Mouse (Mus musculus) heart, embryonic 11.5 days (tissue): ENCODE measurements around the gene Polr2h. TPM values are rescaled to one million over a fixed set of nuclear protein-coding genes. Genes with fewer than 3 reads are reported as not detected.

Source experiments
- ATAC-seq: fragments of 200-750 bp; cut with Nextera tagmentation; replicated peaks from 2 replicates; pipeline ENCODE4 v1.8.0; 2017; ENCODE audit warnings: moderate library complexity; ENCODE audit not compliant: insufficient number of reproducible peaks, low FRiP score, low TSS enrichment
- H3K27ac ChIP-seq: fragments of 300-500 bp; sonication (generic); 2 replicates; pipeline ENCODE4 v1.5.1; 2014; ENCODE audit warnings: mild to moderate bottlenecking, low read depth, low read length
- H3K27me3 ChIP-seq: fragments of 300-500 bp; sonication (generic); 2 replicates; pipeline ENCODE4 v1.6.1; 2014; ENCODE audit warnings: mild to moderate bottlenecking, low read length, mixed read lengths; ENCODE audit not compliant: control insufficient read depth, insufficient read depth
- H3K36me3 ChIP-seq: fragments of 300-500 bp; sonication (generic); 2 replicates; pipeline ENCODE4 v1.6.1; 2014; ENCODE audit warnings: mild to moderate bottlenecking, low read length, moderate library complexity, mixed read lengths; ENCODE audit not compliant: control insufficient read depth, insufficient read depth
- H3K4me1 ChIP-seq: fragments of 300-500 bp; sonication (generic); 2 replicates; pipeline ENCODE4 v1.6.1; 2014; ENCODE audit warnings: low read length; ENCODE audit not compliant: control insufficient read depth, insufficient read depth
- H3K4me2 ChIP-seq: fragments of 300-500 bp; sonication (generic); 2 replicates; pipeline ENCODE4 v1.6.1; 2014; ENCODE audit warnings: mild to moderate bottlenecking, moderate library complexity
- H3K4me3 ChIP-seq: fragments of 300-500 bp; sonication (generic); 2 replicates; pipeline ENCODE4 v1.5.1; 2014; ENCODE audit warnings: low read depth, low read length
- H3K9ac ChIP-seq: fragments of 300-500 bp; sonication (generic); 2 replicates; pipeline ENCODE4 v1.6.1; 2014; ENCODE audit warnings: mild to moderate bottlenecking, low read depth, low read length, moderate library complexity
- H3K9me3 ChIP-seq: fragments of 300-500 bp; sonication (generic); replicated peaks from 2 replicates; pipeline ENCODE4 v1.6.1; 2016; ENCODE audit warnings: low read length; ENCODE audit not compliant: control insufficient read depth
- WGBS: fragments of 180-500 bp; shearing (Covaris S2); extraction: QIAGEN DNeasy Blood & Tissue Kit; methylation state at CpG from one replicate; pipeline ENCODE4 v1.1.7; 2014; ENCODE audit not compliant: insufficient replicate concordance; 5-methylcytosine and 5-hydroxymethylcytosine counted together
- polyA plus RNA-seq: library from polyadenylated mRNA; unstranded; fragments of >200 nt; fragmentation: Nextera tagmentation; extraction: Ambion mirVana; gene quantifications from 2 replicates; pipeline ENCODE4 v1.2.1, GENCODE M21; 2014

The Polr2h gene
- polyA plus RNA-seq, 1 experiment from 2014 or later = 65.9 TPM

- H3K9me3 ChIP-seq = no peaks in the 10 kb centered on the region
- peaks cover 5% of the 10 kb centered on the region for H3K36me3 ChIP-seq
- peaks cover 17% of the 10 kb centered on the region; the same call in 1 of the 2 replicates for H3K27me3 ChIP-seq
- peaks cover 15% of the 10 kb centered on the region; the same call in 1 of the 2 replicates for H3K4me1 ChIP-seq
- WGBS = 3% methylated on average over 46 of the region's 46 CpGs
- ATAC-seq = peak; percentile 51
- no peak overlapping the region for H3K27ac ChIP-seq
- peak overlapping the region; percentile 34 for H3K4me3 ChIP-seq
- H3K9ac ChIP-seq = peak overlapping the region; percentile 59
- H3K4me2 ChIP-seq = peak overlapping the region; percentile 65
Measured at GRCm38 (mm10) chr16:20695622-20696323, 21.7 kb upstream of the Polr2h start.

GRCm38 (mm10) chr16:20699266-20699665 lies 18.2 kb upstream of the Polr2h start:
- Histone ChIP-seq H3K4me2 (no peak overlapping the region), H3K9ac (no peak overlapping the region), H3K27ac (no peak overlapping the region), H3K4me1 (peaks cover 21% of the 10 kb centered on the region), H3K9me3 (no peaks in the 10 kb centered on the region), H3K4me3 (no peak overlapping the region), H3K27me3 (peaks cover 17% of the 10 kb centered on the region; the same call in 1 of the 2 replicates), H3K36me3 (no peaks in the 10 kb centered on the region)
- 66% methylated on average over 5 of the region's 5 CpGs for WGBS
- no peak for ATAC-seq

- Histone ChIP-seq H3K9me3 (no peaks in the 10 kb centered on the region), H3K9ac (no peak overlapping the region), H3K4me2 (no peak overlapping the region), H3K27me3 (peaks cover 12% of the 10 kb centered on the region; the same call in 1 of the 2 replicates), H3K36me3 (no peaks in the 10 kb centered on the region), H3K27ac (no peak overlapping the region), H3K4me3 (no peak overlapping the region), H3K4me1 (peaks cover 21% of the 10 kb centered on the region)
- no peak for ATAC-seq
- 47% methylated on average over 5 of the region's 5 CpGs for WGBS
Measured at GRCm38 (mm10) chr16:20700036-20700435, 17.4 kb upstream of the Polr2h start.

- no peaks in the 10 kb centered on the region for H3K9me3 ChIP-seq
- WGBS = 56% methylated on average over 7 of the region's 7 CpGs
- H3K27ac ChIP-seq = no peak overlapping the region
- no peaks in the 10 kb centered on the region for H3K36me3 ChIP-seq
- H3K27me3 ChIP-seq = peaks cover 5% of the 10 kb centered on the region; the same call in 1 of the 2 replicates
- no peak for ATAC-seq
- H3K9ac ChIP-seq = no peak overlapping the region
- H3K4me2 ChIP-seq = no peak overlapping the region
- H3K4me3 ChIP-seq = no peak overlapping the region
- H3K4me1 ChIP-seq = peaks cover 15% of the 10 kb centered on the region
Measured at GRCm38 (mm10) chr16:20701316-20701715, 16.1 kb upstream of the Polr2h start.

DNA sequence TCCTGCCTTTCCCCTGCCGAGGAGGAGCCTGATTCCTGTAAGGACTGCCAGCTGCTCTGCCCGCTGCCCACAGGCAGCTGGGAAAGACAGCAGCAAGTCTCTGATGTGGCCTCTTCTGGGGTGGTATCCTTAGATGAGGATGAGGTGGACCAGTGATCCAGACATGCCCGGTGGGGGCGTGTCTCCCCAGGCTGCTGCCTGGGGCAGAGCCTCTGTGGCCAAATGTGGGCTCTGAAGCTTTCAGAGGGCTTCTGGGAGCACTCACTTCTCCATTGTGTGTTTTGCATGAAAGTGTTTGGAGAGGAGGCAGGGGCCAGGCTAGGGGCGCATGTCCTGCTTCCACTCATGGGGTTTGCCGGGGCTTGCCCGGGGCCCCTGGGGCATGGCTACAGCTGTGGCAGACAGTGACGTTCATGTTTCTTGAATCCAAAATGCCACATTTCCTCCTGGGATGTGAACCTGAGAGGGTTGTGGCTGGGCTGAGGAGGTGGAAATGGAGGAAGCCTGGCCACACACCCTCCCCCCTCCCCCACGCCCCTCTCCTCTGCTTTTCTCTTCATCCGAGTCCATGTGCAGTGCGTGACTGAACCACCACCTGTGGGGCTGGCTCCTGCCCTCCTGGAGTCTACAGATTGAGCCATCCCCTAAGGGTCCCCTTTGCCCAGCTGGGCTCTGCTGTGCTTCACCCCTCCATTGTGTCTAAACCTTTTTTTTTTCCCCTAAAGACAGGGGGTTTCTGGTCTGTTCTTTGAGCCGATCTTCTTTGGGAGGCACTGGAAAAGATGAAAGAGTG lies 15.5 kb upstream of the Polr2h start:
- Histone ChIP-seq H3K4me2 (peak overlapping the region; percentile 19), H3K4me3 (no peak overlapping the region), H3K36me3 (peaks cover 3% of the 10 kb centered on the region; the same call in 1 of the 2 replicates), H3K9ac (no peak overlapping the region), H3K27ac (no peak overlapping the region), H3K9me3 (no peaks in the 10 kb centered on the region), H3K4me1 (peaks cover 15% of the 10 kb centered on the region), H3K27me3 (0 out of 2 replicates have a peak, but pooled peaks cover 2% of the 10 kb centered on the region)
- 0 out of 2 replicates have a peak, but pooled peaks have one; percentile 20 for ATAC-seq
- 37% methylated on average over 12 of the region's 12 CpGs for WGBS

- Histone ChIP-seq H3K9me3 (no peaks in the 10 kb centered on the region), H3K4me3 (no peak overlapping the region), H3K9ac (no peak overlapping the region), H3K4me1 (peaks cover 15% of the 10 kb centered on the region), H3K27me3 (0 out of 2 replicates have a peak, but pooled peaks cover 2% of the 10 kb centered on the region), H3K4me2 (peak overlapping the region; percentile 34), H3K27ac (no peak overlapping the region), H3K36me3 (peaks cover 4% of the 10 kb centered on the region; the same call in 1 of the 2 replicates)
- ATAC-seq = peak; percentile 58; the same call in 1 of the 2 replicates
- 5% methylated on average over 8 of the region's 8 CpGs for WGBS
Measured at GRCm38 (mm10) chr16:20702522-20702893, 15.0 kb upstream of the Polr2h start.

DNA sequence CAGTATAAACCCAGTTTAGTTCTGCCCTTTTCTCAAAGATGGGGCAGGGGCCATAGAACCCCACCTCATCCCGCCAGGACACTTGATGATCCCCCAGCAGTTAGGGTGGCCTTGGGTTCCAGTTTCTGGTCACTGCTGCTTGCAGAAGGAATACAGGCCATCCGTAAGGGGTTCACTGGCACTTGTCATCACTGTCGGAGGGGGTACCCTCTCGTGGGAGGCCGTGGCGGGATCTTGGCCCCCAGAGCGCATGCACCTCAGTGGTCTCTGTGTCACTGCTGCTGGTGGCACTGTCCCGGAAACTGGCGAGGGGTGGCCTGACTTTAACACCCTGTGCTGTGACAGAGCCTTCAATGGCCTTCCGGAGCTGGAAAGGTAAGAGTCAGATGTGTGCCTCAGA lies 14.4 kb upstream of the Polr2h start:
- 0 out of 2 replicates have a peak, but pooled peaks cover 2% of the 10 kb centered on the region for H3K27me3 ChIP-seq
- H3K4me2 ChIP-seq = no peak overlapping the region
- no peak overlapping the region for H3K27ac ChIP-seq
- WGBS = 93% methylated on average over 10 of the region's 10 CpGs
- no peak for ATAC-seq
- peaks cover 4% of the 10 kb centered on the region; the same call in 1 of the 2 replicates for H3K36me3 ChIP-seq
- H3K4me3 ChIP-seq = no peak overlapping the region
- H3K9ac ChIP-seq = no peak overlapping the region
- peaks cover 15% of the 10 kb centered on the region for H3K4me1 ChIP-seq
- H3K9me3 ChIP-seq = no peaks in the 10 kb centered on the region

DNA sequence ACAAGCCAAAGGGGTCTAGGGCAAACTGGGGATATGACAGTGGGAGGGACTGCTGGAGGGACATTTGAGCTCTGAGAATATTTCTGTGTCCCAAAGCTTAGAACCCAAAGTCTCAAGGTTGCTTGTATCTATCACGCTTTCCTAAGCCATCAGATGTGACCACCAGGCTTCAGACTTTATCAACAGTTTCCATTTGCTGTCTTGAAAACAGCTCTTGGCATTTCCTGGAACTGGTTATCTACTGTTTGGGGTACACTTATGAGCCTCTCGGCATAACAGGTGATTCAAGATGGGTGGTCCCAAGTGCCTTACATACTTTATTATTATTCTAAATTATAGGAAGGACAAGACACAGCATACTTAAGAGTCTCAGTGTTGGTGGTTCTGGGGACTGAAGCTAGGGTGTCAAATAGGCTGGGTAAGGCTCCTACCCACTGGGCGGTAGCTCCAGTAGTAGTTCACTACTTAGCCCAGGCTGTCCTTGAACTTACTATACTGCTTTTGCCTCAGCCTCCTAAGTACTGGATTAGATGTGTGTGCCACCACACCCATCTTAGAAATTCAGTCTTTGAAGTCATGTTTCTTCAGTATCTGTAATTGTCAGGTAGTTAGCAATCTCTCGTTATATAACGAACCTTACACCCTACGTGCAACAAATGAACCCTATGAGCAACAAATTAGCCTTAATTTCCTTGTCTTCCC lies 13.6 kb upstream of the Polr2h start:
- Histone ChIP-seq H3K4me1 (peaks cover 15% of the 10 kb centered on the region), H3K4me2 (no peak overlapping the region), H3K9me3 (no peaks in the 10 kb centered on the region), H3K36me3 (peaks cover 4% of the 10 kb centered on the region; the same call in 1 of the 2 replicates), H3K27ac (no peak overlapping the region), H3K4me3 (no peak overlapping the region), H3K9ac (no peak overlapping the region), H3K27me3 (0 out of 2 replicates have a peak, but pooled peaks cover 2% of the 10 kb centered on the region)
- ATAC-seq = no peak
- WGBS = 74% methylated on average over 6 of the region's 6 CpGs
